Mouse (Mus musculus): Measurements from ENCODE around the gene Zfp597. TPM values are rescaled to one million over a fixed set of nuclear protein-coding genes. Genes with fewer than 3 reads are reported as not detected.

Gene Zfp597
- total RNA-seq, 2 experiments from 2014 or later: 27.0 to 27.4 TPM

Small RNAs within 50 kb of the gene (microRNA-seq; reads per million reads assigned to microRNA genes)
- gene Gm23493: 0 reads per million in 2 experiments

Other genes with a start within 250 kb of the Zfp597 start
- not detected for gene Mefv, start 166.5 kb downstream of the Zfp597 start, total RNA-seq (2021)
- 10 to 100 TPM; 17.2 to 19.3 TPM for gene Zfp263, start 140.5 kb downstream of the Zfp597 start, total RNA-seq (2021)
- not detected for gene Olfr15, start 53.7 kb downstream of the Zfp597 start, total RNA-seq (2021)
- 1 to 10 TPM; 3.8 to 4.1 TPM for gene Zfp174, start 37.3 kb downstream of the Zfp597 start, total RNA-seq (2021)
- 100 to 1,000 TPM; 113 to 116 TPM for gene Naa60, start 12.2 kb downstream of the Zfp597 start, total RNA-seq (2021)
- gene Gm20695, start 87 bp upstream of the Zfp597 start, total RNA-seq (2021): not detected
- 1 to 10 TPM; 5.6 to 7.8 TPM for gene 1700037C18Rik, start 24.1 kb upstream of the Zfp597 start, total RNA-seq (2021)
- 10 to 100 TPM; 28.2 to 29.3 TPM for gene Cluap1, start 24.2 kb upstream of the Zfp597 start, total RNA-seq (2021)
- 1 to 10 TPM; 2.0 to 2.3 TPM for gene Nlrc3, start 92.1 kb upstream of the Zfp597 start, total RNA-seq (2021)
- gene Slx4, start 119.2 kb upstream of the Zfp597 start, total RNA-seq (2021): 10 to 100 TPM; 49.3 to 51.6 TPM
- not detected for gene Dnase1, start 152.4 kb upstream of the Zfp597 start, total RNA-seq (2021)
- gene Trap1, start 193.3 kb upstream of the Zfp597 start, total RNA-seq (2021): 10 to 100 TPM; 67.6 to 74.8 TPM